Mouse (Mus musculus): Measurements from ENCODE around the gene Ptpa.

DNA sequence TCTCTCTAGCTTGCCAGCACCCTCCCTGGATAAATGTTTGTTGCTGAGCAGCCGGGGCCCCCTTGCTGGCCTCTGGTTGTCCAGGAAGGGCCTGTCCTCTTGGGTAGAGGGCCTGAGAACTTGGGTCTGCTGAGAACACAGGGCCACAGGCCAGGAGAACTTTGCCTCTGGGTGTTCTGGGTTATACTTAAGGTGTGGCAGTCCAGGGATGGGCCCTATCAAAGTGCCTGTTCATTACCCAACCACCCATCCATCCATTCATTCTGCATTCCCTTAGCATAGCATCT lies 22.5 kb upstream of the Ptpa start:
- no peak for TF ChIP-seq CTCF (IDR thresholded peaks at IDR 0.05; ENCODE audit: extremely low read depth, insufficient read depth, low read length)
- no peak for TF ChIP-seq POLR2A (IDR thresholded peaks at IDR 0.05; ENCODE audit: extremely low read depth, insufficient read depth, low read length)
